Mouse (Mus musculus) lung, postnatal 10 days (tissue): ENCODE measurements around the gene Fyco1.
A peak's percentile ranks its signal among the peaks of the same experiment; 100 is the strongest.
"Not testable (repeated sequence)": the region's sequence is repeated elsewhere in the genome, so short reads cannot be mapped to it uniquely, and the experiment has no call there.

Experiments
- DNase-seq: peaks from one replicate; pipeline ENCODE4 v3.0.0; 2021

The Fyco1 gene

GRCm38 (mm10) chr9:123814326-123814725 lies 37.4 kb downstream of the Fyco1 start:
- no peak for DNase-seq

- no peak for DNase-seq
Observed at GRCm38 (mm10) chr9:123811831-123812230, 39.9 kb downstream of the Fyco1 start.

DNA sequence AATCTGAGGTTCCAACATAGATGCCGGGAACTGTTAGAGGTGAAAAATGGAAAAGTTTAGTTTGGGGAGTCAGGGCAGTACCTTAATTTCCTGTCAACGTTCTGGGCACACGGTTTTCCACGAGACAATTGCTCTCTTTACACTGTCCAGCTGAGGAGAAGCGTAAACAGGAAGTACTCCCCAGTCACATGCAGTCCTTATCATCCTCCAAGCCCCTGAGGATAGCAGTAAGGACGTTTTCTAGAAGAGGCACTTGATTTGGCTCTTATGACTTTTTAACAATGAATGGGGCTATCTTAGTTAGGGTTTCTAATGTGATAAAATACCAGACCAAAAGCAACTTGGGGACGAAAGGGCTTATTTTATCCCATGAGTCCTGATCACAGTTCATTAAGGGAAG lies 43.1 kb downstream of the Fyco1 start:
- DNase-seq: no peak

GRCm38 (mm10) chr9:123806267-123806666 lies 45.4 kb downstream of the Fyco1 start, which contains the start of gene Cxcr6:
Gene Cxcr6 (plus strand): TSS chr9:123806475.
- DNase-seq: no peak

DNA sequence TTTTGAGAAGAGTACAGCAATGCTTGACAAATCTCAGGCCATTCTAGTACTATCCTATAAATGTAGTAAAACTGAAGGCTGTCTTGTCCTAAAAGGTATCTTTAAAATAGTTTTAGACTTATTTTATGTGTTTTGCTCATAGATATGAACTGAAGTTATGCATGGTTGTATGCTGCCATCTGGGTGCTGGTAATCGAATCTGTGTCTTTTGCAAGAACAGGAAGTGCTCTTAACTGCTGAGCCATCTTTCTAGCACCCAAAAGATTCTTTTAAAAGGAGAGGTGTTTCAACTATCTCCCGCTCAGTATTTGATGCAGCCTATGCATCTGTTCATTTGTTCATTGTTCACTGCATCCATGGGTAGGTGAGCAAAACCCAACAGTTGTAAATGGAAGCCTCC lies 46.5 kb downstream of the Fyco1 start:
- no peak for DNase-seq

- no peak for DNase-seq
Observed at GRCm38 (mm10) chr9:123802896-123803295, 48.8 kb downstream of the Fyco1 start.

GRCm38 (mm10) chr9:123802421-123802820 lies 49.3 kb downstream of the Fyco1 start:
- DNase-seq: no peak

DNA sequence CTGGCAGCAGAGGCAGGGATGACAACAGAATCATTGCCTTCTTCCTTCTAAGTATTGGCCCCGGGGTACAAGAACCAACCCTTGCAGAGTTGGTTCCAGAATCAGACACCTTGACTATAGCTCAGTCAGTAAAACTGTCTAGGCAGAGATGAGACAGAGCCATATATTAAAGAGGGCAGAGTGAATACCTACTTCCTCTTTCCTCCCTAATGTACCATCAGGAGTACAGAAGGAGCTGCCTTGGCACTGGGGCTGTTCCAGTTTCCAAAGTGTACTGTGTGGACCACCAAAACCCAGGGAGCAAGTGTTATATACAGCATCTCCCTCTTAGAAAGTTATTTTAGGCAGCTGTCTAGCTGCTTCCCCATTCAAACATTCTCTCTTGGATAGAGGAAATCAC lies 50.2 kb downstream of the Fyco1 start:
- no peak for DNase-seq

- DNase-seq: peak; percentile 58
Observed at GRCm38 (mm10) chr9:123796174-123796573, 55.5 kb downstream of the Fyco1 start.

DNA sequence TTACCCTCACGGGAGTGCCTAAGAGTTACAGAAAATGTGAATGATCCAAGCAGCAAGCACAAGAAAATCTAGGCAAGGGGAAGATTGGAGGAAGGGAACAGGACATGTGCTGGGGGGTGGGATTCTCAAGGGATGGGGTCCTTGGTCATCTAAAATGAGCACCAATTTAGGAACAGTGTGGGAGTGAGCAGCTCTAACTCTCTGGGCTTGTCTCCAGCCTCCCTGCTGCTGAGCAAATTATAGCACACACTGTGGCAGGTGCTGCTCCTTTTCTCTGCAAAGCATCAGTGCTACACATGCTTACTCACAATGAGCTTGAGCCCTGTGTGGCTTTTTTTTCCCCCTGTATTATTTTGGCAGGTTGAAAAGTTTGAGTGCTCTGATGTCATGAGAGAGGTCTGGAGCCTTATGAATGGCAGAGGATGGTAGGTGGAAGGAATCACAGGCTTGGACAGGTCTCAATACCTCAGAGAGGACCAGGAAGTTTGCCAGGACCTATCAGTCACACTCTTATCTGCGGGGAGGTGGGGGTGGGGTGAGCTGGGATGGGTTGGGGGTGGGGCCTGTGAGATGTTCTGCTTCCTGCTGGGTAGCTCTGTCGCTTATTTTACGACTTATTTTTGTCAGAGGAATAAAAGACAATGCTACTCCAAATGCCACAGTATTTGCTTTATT lies 62.7 kb downstream of the Fyco1 start:
- DNase-seq: no peak

- not testable (repeated sequence) for DNase-seq
Observed at GRCm38 (mm10) chr9:123773299-123773698, 78.4 kb downstream of the Fyco1 start.

GRCm38 (mm10) chr9:123769532-123769931 lies 82.2 kb downstream of the Fyco1 start:
- DNase-seq: no peak

- DNase-seq: no peak
Observed at GRCm38 (mm10) chr9:123768443-123768842, 83.3 kb downstream of the Fyco1 start.

DNA sequence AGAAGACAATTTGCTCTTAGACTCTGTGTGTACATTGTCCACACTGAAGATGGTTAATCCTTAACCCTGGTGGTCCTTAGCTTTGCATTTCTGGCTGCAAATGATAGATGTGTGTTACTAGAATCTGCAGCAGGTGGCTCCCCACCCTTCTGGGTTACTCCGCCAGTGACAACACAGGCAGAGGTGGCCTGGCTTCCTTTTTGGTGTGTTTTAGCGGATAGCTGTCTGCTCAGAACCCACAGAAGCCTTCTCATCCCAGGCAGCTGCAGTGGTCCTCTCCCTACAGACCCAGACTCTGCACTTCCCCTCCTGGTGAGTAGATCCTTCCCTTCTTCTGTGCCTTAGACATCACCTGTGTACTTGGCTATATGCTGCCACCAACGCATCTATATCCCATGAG lies 84.7 kb downstream of the Fyco1 start:
- no peak for DNase-seq

- no peak for DNase-seq
Observed at GRCm38 (mm10) chr9:123763771-123764170, 87.9 kb downstream of the Fyco1 start.

DNA sequence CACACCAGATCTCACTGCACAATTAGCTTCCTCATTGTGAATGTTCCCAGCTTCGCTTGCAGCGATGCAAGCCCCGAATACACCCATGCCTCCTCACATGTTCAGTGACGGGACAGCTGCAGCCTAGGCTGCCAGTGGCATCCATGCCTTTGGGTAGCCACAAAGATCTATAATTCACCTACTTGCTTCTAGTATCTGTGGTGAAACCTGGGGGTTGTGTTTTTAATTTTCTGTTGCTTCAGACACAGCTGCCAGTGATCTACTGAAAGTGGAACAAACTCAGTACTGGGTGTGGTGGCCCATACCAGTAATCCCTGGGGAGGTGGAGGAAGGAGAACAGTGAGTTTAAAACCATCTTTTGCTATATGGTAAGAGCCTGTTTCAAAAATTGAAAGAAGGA lies 88.8 kb downstream of the Fyco1 start:
- DNase-seq: no peak

DNA sequence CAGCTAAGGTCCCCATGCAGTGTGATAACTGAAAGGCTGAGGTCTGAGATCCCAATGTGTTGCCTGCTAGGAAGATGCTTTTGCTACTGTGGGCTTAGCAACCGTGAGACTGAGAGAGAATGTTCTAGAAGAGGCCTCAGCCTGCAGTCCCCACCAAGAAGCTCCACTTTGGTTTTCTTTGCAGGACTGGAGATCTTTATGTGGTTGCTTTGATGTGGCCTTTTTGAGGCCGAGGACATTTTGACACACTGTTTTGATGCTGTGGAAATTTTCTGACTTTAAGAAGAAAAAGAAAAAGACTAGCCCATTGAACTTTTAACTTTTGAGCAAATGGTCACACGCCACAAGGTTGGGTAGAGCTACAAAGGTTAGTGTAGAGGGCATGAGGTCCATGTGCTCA lies 90.9 kb downstream of the Fyco1 start:
- no peak for DNase-seq

DNA sequence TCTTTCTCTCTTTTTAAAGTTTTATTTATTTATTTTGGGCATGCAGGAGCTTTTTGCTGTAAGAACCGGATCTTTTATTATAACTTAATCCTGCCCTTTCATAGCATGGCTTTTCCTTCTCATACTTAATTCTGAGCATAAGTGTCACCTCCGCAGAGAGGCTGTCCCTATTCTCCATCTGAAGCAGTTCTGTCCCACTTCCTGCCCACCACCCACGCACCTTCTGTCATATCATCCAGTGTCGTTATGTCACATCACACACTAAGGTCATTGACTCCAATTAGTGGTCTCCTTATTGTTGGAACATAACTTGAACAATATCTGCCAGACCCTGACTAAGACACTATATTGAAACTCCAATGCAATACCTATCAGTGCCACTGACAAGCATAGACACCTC lies 93.1 kb downstream of the Fyco1 start:
- DNase-seq: no peak

DNA sequence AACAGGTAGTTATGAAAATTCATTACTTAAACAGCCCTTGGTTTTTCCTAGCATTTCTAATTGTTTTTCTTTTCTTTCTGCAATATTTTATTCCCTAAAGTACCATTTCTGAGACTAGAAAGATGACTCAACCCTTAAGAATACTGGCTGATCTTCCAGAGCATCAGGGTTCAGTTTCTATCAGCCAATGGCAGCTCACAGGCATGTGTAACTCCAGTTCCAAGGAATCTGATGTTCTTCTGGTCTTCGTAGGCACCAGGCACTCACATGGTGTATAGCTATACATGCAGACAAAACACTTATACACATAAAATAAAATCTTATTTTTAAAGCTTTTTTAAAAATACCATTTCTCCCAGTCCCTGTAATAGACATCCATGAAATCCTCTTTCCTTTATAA lies 93.5 kb downstream of the Fyco1 start:
- no peak for DNase-seq

DNA sequence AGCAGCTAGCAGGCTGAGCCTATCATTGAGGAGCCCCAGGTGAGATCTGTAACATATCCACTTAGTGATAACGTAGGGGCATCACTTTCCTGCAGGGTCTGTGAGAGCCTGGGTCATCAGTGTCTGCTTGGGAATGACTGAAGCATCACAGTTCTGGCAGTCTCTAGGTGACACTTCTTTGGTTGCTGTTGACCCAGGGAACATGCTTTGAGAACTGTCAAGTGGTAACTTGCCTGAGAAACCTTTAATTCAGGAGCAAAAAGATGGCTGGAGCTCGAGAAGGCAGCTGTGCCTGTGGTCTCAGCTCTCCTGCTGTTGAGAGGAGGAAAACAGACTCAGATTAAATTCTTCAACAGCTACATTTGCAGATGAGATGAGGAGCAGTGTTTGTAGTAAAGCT lies 94.4 kb downstream of the Fyco1 start:
- DNase-seq: no peak

GRCm38 (mm10) chr9:123756752-123757151 lies 94.9 kb downstream of the Fyco1 start:
- no peak for DNase-seq

- DNase-seq: peak; percentile 8
Observed at GRCm38 (mm10) chr9:123754333-123754732, 97.4 kb downstream of the Fyco1 start.

GRCm38 (mm10) chr9:123749687-123750086 lies 102.0 kb downstream of the Fyco1 start:
- DNase-seq: not testable (repeated sequence)

DNA sequence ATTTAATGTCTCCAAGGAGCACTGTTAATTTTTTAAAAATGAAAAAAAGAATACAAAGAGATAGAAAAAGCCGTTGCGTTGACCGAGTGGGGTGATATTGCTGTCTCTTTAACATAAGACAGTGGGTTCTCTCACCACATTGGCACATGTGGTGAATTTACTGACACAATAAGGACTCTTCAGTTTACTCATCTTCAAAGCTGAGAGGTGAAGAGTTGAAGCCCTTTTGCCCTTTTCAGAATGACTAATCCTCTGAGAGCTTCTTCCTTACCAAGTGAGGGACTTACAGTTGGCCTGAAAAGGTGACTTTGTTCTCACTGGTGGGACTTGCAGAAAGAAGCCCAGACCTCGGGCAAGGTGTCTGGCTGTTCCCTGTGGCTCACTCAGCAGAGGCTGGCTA lies 110.9 kb downstream of the Fyco1 start:
- DNase-seq: no peak
